Mouse (Mus musculus) stomach, embryonic 15.5 days (tissue): ENCODE results near the gene Snhg11. TPM values are rescaled to one million over a fixed set of nuclear protein-coding genes. Genes with fewer than 3 reads are reported as not detected.

Experiments
- ATAC-seq: fragments of 200-750 bp; cut with Nextera tagmentation; 2 replicates; pipeline ENCODE4 v1.8.0; 2017; ENCODE audit warnings: low read depth, moderate number of reproducible peaks, moderate TSS enrichment; ENCODE audit not compliant: insufficient read depth, low FRiP score
- H3K27ac ChIP-seq: fragments of 300-500 bp; sonication (generic); 2 replicates; pipeline ENCODE4 v1.5.1; 2015; ENCODE audit warnings: mild to moderate bottlenecking, inconsistent platforms
- H3K27me3 ChIP-seq: fragments of 300-500 bp; sonication (generic); replicated peaks from 2 replicates; pipeline ENCODE4 v1.6.1; 2015; ENCODE audit warnings: inconsistent platforms
- H3K36me3 ChIP-seq: fragments of 300-500 bp; sonication (generic); 2 replicates; pipeline ENCODE4 v1.6.1; 2015; ENCODE audit warnings: inconsistent platforms
- H3K4me1 ChIP-seq: fragments of 300-500 bp; sonication (generic); 2 replicates; pipeline ENCODE4 v1.6.1; 2015; ENCODE audit warnings: inconsistent platforms
- H3K4me2 ChIP-seq: fragments of 300-500 bp; sonication (generic); 2 replicates; pipeline ENCODE4 v1.6.1; 2015; ENCODE audit warnings: mild to moderate bottlenecking, inconsistent platforms
- H3K4me3 ChIP-seq: fragments of 300-500 bp; sonication (generic); replicated peaks from 2 replicates; pipeline ENCODE4 v1.5.1; 2015; ENCODE audit warnings: inconsistent platforms
- H3K9ac ChIP-seq: fragments of 300-500 bp; sonication (generic); 2 replicates; pipeline ENCODE4 v1.6.1; 2015; ENCODE audit warnings: inconsistent platforms
- H3K9me3 ChIP-seq: fragments of 300-500 bp; sonication (generic); 2 replicates; pipeline ENCODE4 v1.6.1; 2016; ENCODE audit warnings: inconsistent platforms
- WGBS: fragments of 180-500 bp; shearing (Covaris S2); methylation state at CpG from one replicate; pipeline ENCODE4 v1.1.7; 2015; 5-methylcytosine and 5-hydroxymethylcytosine counted together
- polyA plus RNA-seq: library from polyadenylated mRNA; unstranded; fragments of >200 nt; fragmentation: Nextera tagmentation; extraction: Ambion mirVana; gene quantifications from 2 replicates; pipeline ENCODE4 v1.2.1, GENCODE M21; 2015

Gene Snhg11
- polyA plus RNA-seq, 1 experiment from 2014 or later = 6.9 TPM

- Histone ChIP-seq H3K4me3 (peak overlapping the region; percentile 93), H3K36me3 (no peaks in the 10 kb centered on the region), H3K9ac (peak overlapping the region; percentile 90), H3K27me3 (no peaks in the 10 kb centered on the region), H3K4me1 (peaks cover 17% of the 10 kb centered on the region), H3K9me3 (no peaks in the 10 kb centered on the region), H3K4me2 (peak overlapping the region; percentile 89), H3K27ac (peak overlapping the region; percentile 90)
- peak; percentile 72 for ATAC-seq
- 2% methylated on average over 63 of the region's 67 CpGs for WGBS
Observed at GRCm38 (mm10) chr2:158410022-158411014, 34.9 kb downstream of the Snhg11 start.

- Histone ChIP-seq H3K27ac (no peak overlapping the region), H3K9ac (no peak overlapping the region), H3K4me2 (no peak overlapping the region), H3K4me3 (no peak overlapping the region), H3K9me3 (no peaks in the 10 kb centered on the region), H3K27me3 (no peaks in the 10 kb centered on the region), H3K36me3 (no peaks in the 10 kb centered on the region), H3K4me1 (peaks cover 17% of the 10 kb centered on the region)
- no peak for ATAC-seq
- 71% methylated on average over 2 of the region's 2 CpGs for WGBS
Observed at GRCm38 (mm10) chr2:158413240-158413639, 37.8 kb downstream of the Snhg11 start.

- Histone ChIP-seq H3K27me3 (no peaks in the 10 kb centered on the region), H3K36me3 (no peaks in the 10 kb centered on the region), H3K4me3 (no peak overlapping the region), H3K4me1 (peaks cover 11% of the 10 kb centered on the region), H3K9me3 (no peaks in the 10 kb centered on the region), H3K9ac (no peak overlapping the region), H3K27ac (no peak overlapping the region), H3K4me2 (no peak overlapping the region)
- ATAC-seq = no peak
- 75% methylated on average over 1 of the region's 1 CpGs for WGBS
Observed at GRCm38 (mm10) chr2:158415826-158416225, 40.4 kb downstream of the Snhg11 start.

GRCm38 (mm10) chr2:158418663-158419062 lies 43.2 kb downstream of the Snhg11 start:
- Histone ChIP-seq H3K36me3 (no peaks in the 10 kb centered on the region), H3K4me3 (no peak overlapping the region), H3K27ac (no peak overlapping the region), H3K9ac (no peak overlapping the region), H3K4me1 (peaks cover 4% of the 10 kb centered on the region; the same call in 1 of the 2 replicates), H3K27me3 (no peaks in the 10 kb centered on the region), H3K9me3 (no peaks in the 10 kb centered on the region), H3K4me2 (no peak overlapping the region)
- no peak for ATAC-seq
- WGBS = 74% methylated on average over 1 of the region's 1 CpGs

Other genes with a start within 250 kb of the Snhg11 start
- 91.7 and 93.1 TPM in 2 replicates for gene Tgm2, start 229.2 kb upstream of the Snhg11 start, polyA plus RNA-seq
- gene D630003M21Rik, start 146.4 kb upstream of the Snhg11 start, polyA plus RNA-seq = 3.8 TPM in 2 replicates
- gene Bpi, start 117.5 kb upstream of the Snhg11 start, polyA plus RNA-seq = not detected in 2 replicates
- gene Lbp, start 69.1 kb upstream of the Snhg11 start, polyA plus RNA-seq = 6.0 and 8.2 TPM in 2 replicates
- 14.8 and 17.9 TPM in 2 replicates for gene Ralgapb, start 34.2 kb downstream of the Snhg11 start, polyA plus RNA-seq
- 0.77 and 1.1 TPM in 2 replicates for gene Adig, start 127.0 kb downstream of the Snhg11 start, polyA plus RNA-seq
- gene Arhgap40, start 137.2 kb downstream of the Snhg11 start, polyA plus RNA-seq = 1.9 and 2.9 TPM in 2 replicates
- not detected in 2 replicates for gene Slc32a1, start 235.1 kb downstream of the Snhg11 start, polyA plus RNA-seq
- 8.7 and 9.7 TPM in 2 replicates for gene Actr5, start 249.2 kb downstream of the Snhg11 start, polyA plus RNA-seq